Mouse (Mus musculus) spleen, adult 2 months (tissue): ENCODE measurements around the gene Gadd45b. TPM values are rescaled to one million over a fixed set of nuclear protein-coding genes. Genes with fewer than 3 reads are reported as not detected.

Source experiments
- DNase-seq, 2 experiments: peaks; one replicate each; pipeline versions ENCODE4 v3.0.0 to v3.0.0-alpha.2; 2012 to 2021; ENCODE audit warnings: low spot score in 2 of 2, low read depth in 1 of 2
- H3K27ac ChIP-seq: fragments of 200-500 bp; 2 replicates; pipeline ENCODE4 v1.5.1; 2012; ENCODE audit warnings: low read length, inconsistent platforms; ENCODE audit not compliant: insufficient read depth
- H3K27me3 ChIP-seq: fragments of 200-500 bp; 2 replicates; pipeline ENCODE4 v1.6.1; 2012; ENCODE audit warnings: mild to moderate bottlenecking, moderate library complexity, low read length, inconsistent platforms; ENCODE audit not compliant: control insufficient read depth, insufficient read depth
- H3K36me3 ChIP-seq: fragments of 200-500 bp; 2 replicates; pipeline ENCODE4 v1.6.1; 2012; ENCODE audit warnings: mild to moderate bottlenecking, low read length, inconsistent platforms; ENCODE audit not compliant: control insufficient read depth, insufficient read depth
- H3K4me1 ChIP-seq: fragments of 200-500 bp; 2 replicates; pipeline ENCODE4 v1.6.1; 2011; ENCODE audit warnings: inconsistent platforms; ENCODE audit not compliant: control insufficient read depth, insufficient read depth, insufficient read length
- H3K4me3 ChIP-seq: fragments of 200-500 bp; 2 replicates; pipeline ENCODE4 v1.5.1; 2011; ENCODE audit warnings: mild to moderate bottlenecking, inconsistent platforms; ENCODE audit not compliant: insufficient read depth, insufficient read length; ENCODE audit errors: extremely low read depth
- CTCF ChIP-seq: fragments of 200-500 bp; IDR thresholded peaks from 2 replicates; pipeline ENCODE4 v1.5.1; 2011; ENCODE audit warnings: mild to moderate bottlenecking, inconsistent platforms; ENCODE audit not compliant: insufficient read depth, insufficient read length, insufficient replicate concordance; ENCODE audit errors: extremely low read depth
- POLR2A ChIP-seq: fragments of 200-500 bp; IDR thresholded peaks from 2 replicates; pipeline ENCODE4 v1.6.1; 2011; ENCODE audit warnings: low read depth, low read length, inconsistent platforms
- WGBS: fragments of 180-500 bp; shearing (Covaris S2); methylation state at CpG from one replicate; pipeline ENCODE4 v1.1.7; 2018; 5-methylcytosine and 5-hydroxymethylcytosine counted together
- polyA plus RNA-seq: library from polyadenylated mRNA; depleted of rRNA; stranded (reverse); fragments of >200 nt; gene quantifications from 2 replicates; pipeline ENCODE4 v1.2.3, GENCODE M21; 2012

Gadd45b gene
- polyA plus RNA-seq, 1 experiment = 35.7 TPM

DNA sequence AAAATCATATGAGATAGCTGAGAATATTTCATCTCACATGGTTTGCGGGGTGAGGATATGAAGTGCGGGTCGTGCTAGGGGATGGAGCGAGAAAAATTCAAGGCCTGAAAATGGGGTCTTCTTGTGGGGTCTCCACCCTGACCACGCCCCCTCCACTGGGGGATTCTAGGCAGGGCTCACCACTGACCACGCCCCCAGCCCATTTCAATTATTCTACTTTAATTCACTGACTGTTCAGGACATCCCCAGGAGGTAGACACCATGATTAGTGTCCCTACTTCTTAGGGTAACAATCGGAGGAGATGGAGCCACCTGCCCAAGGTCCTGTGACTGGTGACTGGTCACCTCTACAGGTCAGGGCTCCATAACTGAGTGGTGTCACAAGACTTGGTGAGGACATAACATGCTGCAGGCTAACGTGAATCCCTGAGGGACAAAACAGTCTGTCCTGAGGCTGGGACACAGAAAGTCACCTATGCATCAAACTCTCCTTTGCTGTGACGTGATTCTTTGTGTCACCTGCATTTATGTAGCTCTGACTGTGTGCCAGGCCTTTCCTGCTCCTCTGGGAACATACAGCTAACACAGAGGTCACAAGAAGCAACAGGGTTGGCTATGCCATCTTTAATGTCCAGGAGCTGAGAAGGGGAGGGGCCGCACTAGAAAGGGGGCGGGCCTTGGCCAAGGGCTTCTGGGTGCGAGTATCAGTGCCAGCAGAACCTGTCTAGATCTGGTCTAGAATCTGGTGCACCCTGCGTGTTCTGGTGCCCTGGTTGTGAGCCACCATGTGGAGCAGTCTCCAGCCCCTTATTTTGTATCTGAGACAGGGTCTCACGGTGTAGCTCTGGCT is 4.5 kb downstream of the Gadd45b start:
- 0 out of 2 replicates have a peak, but pooled peaks cover 2% of the 10 kb centered on the region for H3K36me3 ChIP-seq
- TF ChIP-seq CTCF = no peak
- TF ChIP-seq POLR2A = no peak
- DNase-seq = no peak
- 82% methylated on average over 14 of the region's 14 CpGs for WGBS
- peaks cover 54% of the 10 kb centered on the region for H3K4me1 ChIP-seq
- no peaks in the 10 kb centered on the region for H3K27me3 ChIP-seq
- no peak overlapping the region for H3K4me3 ChIP-seq
- H3K27ac ChIP-seq = no peak overlapping the region

DNA sequence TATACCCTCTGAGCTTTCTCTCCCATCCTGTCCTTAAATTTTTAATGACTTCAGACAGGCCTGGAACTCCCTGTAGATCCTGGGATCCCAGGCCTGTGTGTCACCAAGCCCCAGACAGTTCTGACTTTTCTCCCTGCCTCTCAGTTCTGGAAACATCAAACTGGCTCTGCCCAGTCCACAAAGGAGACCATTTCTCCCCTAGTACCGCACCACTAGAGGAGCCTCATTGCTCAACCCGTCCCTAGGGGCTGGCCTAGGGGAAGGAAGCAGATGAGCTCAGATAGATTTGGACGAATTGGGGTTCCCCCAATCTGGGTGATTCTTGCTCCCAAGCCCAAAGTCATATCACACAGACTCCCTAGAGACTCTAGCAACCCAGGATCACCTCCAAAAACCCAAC is 5.4 kb downstream of the Gadd45b start:
- 11% methylated on average over 3 of the region's 3 CpGs for WGBS
- Histone ChIP-seq H3K27ac (no peak overlapping the region), H3K4me3 (no peak overlapping the region), H3K27me3 (no peaks in the 10 kb centered on the region), H3K36me3 (0 out of 2 replicates have a peak, but pooled peaks cover 2% of the 10 kb centered on the region), H3K4me1 (peaks cover 58% of the 10 kb centered on the region)
- peak in 1 of 2 experiments; percentile 49 for DNase-seq
- TF ChIP-seq CTCF (no peak), POLR2A (no peak)

DNA sequence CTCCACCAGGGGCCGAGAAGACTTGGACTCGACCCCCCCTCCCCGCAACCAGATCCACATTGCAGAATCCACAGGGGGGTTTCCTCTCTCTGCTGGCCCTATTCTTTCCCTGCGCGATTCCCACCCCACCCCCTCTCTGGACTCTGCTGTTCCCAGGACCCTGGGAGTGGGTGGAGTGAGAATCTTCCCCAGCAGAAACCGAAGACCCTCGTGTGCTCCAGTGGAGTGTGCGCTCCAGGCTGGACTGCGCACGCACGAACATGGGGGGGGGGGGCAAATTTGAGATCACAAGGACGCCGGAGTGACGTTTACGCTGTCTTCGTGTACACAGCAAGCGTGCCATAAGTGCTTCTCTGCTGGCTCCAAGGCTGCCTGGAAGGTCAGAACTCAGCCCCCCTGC is 5.8 kb downstream of the Gadd45b start:
- H3K36me3 ChIP-seq = 0 out of 2 replicates have a peak, but pooled peaks cover 2% of the 10 kb centered on the region
- no peak for TF ChIP-seq CTCF
- no peak for TF ChIP-seq POLR2A
- WGBS = 31% methylated on average over 17 of the region's 17 CpGs
- H3K27me3 ChIP-seq = no peaks in the 10 kb centered on the region
- DNase-seq = no peak
- H3K4me1 ChIP-seq = peaks cover 57% of the 10 kb centered on the region
- H3K27ac ChIP-seq = no peak overlapping the region
- H3K4me3 ChIP-seq = no peak overlapping the region

DNA sequence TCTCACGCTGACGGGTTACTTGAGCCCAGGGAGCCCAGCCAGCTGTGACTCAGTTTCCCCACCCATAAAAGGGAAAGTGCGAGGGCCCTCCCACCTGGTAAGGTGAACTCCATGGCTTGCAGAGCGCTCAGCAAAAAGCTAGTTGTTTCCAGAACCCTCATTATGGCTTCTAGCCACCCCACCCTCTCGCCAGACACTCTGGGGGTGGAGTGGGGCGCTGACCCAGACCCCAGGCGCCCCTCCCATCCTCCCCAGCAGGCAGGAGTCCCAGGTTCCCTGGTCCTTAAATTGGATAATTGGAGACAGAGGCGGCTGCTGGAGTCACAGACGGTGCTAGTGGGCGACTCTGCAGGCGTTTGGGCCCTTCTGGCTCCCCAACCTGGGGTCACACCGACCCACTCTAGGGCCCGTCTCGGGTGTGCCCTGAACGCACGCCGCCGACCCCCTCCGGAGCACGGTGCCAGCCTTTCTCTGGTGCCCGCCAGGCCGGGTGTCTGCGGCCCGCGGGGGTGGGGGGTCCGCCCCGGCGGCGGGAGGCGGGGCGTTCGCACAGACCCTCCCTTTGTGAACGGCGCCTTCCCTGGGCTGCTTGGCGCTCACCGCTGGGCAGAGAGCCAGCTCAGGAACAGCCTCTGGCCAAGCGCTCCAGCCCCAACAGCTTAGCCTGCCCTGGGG is 6.4 kb downstream of the Gadd45b start:
- Histone ChIP-seq H3K27me3 (no peaks in the 10 kb centered on the region), H3K36me3 (0 out of 2 replicates have a peak, but pooled peaks cover 2% of the 10 kb centered on the region), H3K4me3 (no peak overlapping the region), H3K27ac (no peak overlapping the region), H3K4me1 (peaks cover 54% of the 10 kb centered on the region)
- no peak for TF ChIP-seq CTCF
- no peak for TF ChIP-seq POLR2A
- 7% methylated on average over 33 of the region's 37 CpGs for WGBS
- DNase-seq = no peak

DNA sequence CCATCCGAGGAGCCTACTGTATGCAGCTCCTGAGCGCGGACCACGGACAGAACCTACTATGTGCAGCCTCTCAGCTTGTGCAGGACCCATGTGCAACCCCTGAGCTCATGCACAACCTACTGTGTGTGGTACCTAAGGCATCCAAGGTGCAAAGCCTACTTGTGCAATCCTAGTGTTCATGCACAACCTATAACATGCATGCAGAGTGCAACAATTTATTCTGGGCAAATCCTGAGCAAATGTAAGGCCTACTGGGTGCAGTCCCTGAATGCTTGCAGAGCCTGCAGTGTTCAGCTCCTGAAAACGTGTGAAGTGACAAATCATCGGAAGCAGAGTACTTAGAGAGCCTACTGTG is 6.9 kb downstream of the Gadd45b start:
- peaks cover 51% of the 10 kb centered on the region for H3K4me1 ChIP-seq

DNA sequence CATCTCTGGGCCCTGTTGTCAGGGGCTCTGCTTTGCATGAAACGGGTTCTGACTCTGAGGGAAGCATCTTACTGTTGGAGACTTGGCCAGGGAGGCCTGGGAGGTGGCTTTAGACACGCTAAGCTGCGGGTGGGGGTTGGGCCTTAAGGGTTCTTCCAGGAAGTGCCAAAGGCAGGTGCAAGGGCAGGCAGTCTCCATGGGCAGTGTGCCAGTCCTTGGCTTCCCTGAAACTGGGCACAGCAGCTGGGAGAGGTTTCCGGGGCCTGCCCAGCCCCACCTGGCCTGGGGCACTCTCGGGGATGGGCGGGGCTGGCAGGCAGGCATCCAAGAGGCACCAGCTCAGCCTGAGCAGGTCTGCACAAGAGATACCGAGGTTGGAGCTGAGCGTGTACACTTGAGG is 7.8 kb downstream of the Gadd45b start:
- Histone ChIP-seq H3K36me3 (no peaks in the 10 kb centered on the region), H3K27ac (no peak overlapping the region), H3K4me1 (peaks cover 45% of the 10 kb centered on the region), H3K4me3 (no peak overlapping the region), H3K27me3 (no peaks in the 10 kb centered on the region)
- no peak for DNase-seq
- TF ChIP-seq CTCF (no peak), POLR2A (no peak)
- WGBS = 9% methylated on average over 8 of the region's 8 CpGs

More for the DNA sequence above, 6.9 kb downstream of the Gadd45b start:
- no peaks in the 10 kb centered on the region for H3K27me3 ChIP-seq
- H3K4me3 ChIP-seq = no peak overlapping the region
- H3K27ac ChIP-seq = no peak overlapping the region
- TF ChIP-seq POLR2A (no peak), CTCF (no peak)
- no peak for DNase-seq
- 0 out of 2 replicates have a peak, but pooled peaks cover under 1% of the 10 kb centered on the region for H3K36me3 ChIP-seq
- WGBS = 20% methylated on average over 6 of the region's 6 CpGs
